Mouse (Mus musculus) liver, embryonic 15.5 days (tissue): ENCODE data around the gene Olfr1293-ps. TPM values are rescaled to one million over a fixed set of nuclear protein-coding genes. Genes with fewer than 3 reads are reported as not detected.

Experiments
- ATAC-seq: fragments of 200-750 bp; cut with Nextera tagmentation; 2 replicates; pipeline ENCODE4 v1.8.0; 2017; ENCODE audit warnings: moderate number of reproducible peaks, mild to moderate bottlenecking, moderate library complexity; ENCODE audit not compliant: insufficient read depth
- H3K27ac ChIP-seq: fragments of 300-500 bp; sonication (generic); replicated peaks from 2 replicates; pipeline ENCODE4 v1.5.1; 2015; ENCODE audit warnings: mild to moderate bottlenecking, inconsistent platforms
- H3K27me3 ChIP-seq: fragments of 300-500 bp; sonication (generic); 2 replicates; pipeline ENCODE4 v1.6.1; 2015; ENCODE audit warnings: mild to moderate bottlenecking, inconsistent platforms
- H3K36me3 ChIP-seq: fragments of 300-500 bp; sonication (generic); replicated peaks from 2 replicates; pipeline ENCODE4 v1.6.1; 2015; ENCODE audit warnings: moderate library complexity, mild to moderate bottlenecking, inconsistent platforms
- H3K4me1 ChIP-seq: fragments of 300-500 bp; sonication (generic); replicated peaks from 2 replicates; pipeline ENCODE4 v1.6.1; 2015; ENCODE audit warnings: inconsistent platforms
- H3K4me2 ChIP-seq: fragments of 300-500 bp; sonication (generic); 2 replicates; pipeline ENCODE4 v1.6.1; 2015; ENCODE audit warnings: moderate library complexity, mild to moderate bottlenecking, inconsistent platforms
- H3K4me3 ChIP-seq: fragments of 300-500 bp; sonication (generic); replicated peaks from 2 replicates; pipeline ENCODE4 v1.5.1; 2015; ENCODE audit warnings: mild to moderate bottlenecking, inconsistent platforms
- H3K9ac ChIP-seq: fragments of 300-500 bp; sonication (generic); 2 replicates; pipeline ENCODE4 v1.6.1; 2015; ENCODE audit warnings: moderate library complexity, mild to moderate bottlenecking, inconsistent platforms
- H3K9me3 ChIP-seq: fragments of 300-500 bp; sonication (generic); replicated peaks from 2 replicates; pipeline ENCODE4 v1.6.1; 2016; ENCODE audit warnings: inconsistent platforms
- WGBS: fragments of 180-500 bp; shearing (Covaris S2); methylation state at CpG from one replicate; pipeline ENCODE4 v1.1.7; 2015; ENCODE audit warnings: mixed read lengths; ENCODE audit not compliant: insufficient replicate concordance; 5-methylcytosine and 5-hydroxymethylcytosine counted together
- polyA plus RNA-seq: library from polyadenylated mRNA; unstranded; fragments of >200 nt; fragmentation: Nextera tagmentation; extraction: Ambion mirVana; gene quantifications from 2 replicates; pipeline ENCODE4 v1.2.1, GENCODE M21; 2015

The Olfr1293-ps gene
- not detected in 2 replicates for polyA plus RNA-seq

DNA sequence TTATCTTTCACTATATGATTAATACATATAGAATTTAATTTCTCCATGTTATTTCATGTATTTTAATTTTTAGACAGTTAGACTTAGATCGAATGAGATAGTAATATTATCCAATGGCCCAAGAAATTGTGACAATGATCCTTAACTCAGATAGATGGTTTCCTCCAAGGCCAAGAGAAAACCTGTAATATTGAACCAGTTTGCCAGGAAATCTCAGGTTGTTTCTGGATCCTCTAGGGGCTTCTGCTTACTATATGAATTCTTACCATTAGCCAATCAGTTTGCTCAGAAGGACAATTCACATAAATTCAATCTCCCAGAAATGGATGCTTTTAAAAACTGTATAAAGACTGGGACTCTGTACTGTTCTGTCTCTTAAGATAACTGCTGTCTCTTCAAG, at the start of gene Olfr1293-ps:
Olfr1293-ps (plus strand) TSS at position 301 of the 400 bp plus-strand sequence.
- Histone ChIP-seq H3K36me3 (no peaks in the 10 kb centered on the region), H3K27ac (no peak within 1 kb of the TSS), H3K9ac (no peak within 1 kb of the TSS), H3K4me3 (no peak within 1 kb of the TSS), H3K4me2 (no peak within 1 kb of the TSS), H3K4me1 (no peaks in the 10 kb centered on the region), H3K27me3 (no peaks in the 10 kb centered on the region), H3K9me3 (0 out of 2 replicates have a peak, but pooled peaks cover 3% of the 10 kb centered on the region)
- 55% methylated on average over 1 of the region's 1 CpGs for WGBS
- no peak for ATAC-seq

DNA sequence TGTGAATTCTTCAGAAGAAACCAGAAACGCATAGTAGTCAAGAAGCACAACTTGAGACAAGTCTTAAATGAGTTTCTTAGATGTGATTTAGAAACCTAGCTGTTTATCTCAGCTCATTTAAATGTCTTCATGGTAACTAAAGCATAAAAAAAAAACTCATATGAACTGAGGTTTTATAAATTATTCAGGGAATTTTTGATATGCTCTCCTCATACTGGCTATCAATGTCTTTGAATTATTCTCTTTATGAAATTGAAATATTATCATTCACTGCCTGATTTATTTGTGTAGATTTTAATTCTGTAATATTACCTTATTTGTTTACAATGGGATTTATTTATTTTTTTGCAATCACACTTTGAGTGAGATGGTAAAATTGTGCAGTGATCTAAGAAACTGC, 44.5 kb upstream of the Olfr1293-ps start, which contains the start of gene Olfr1289:
Olfr1289 (plus strand) TSS at position 301 of the 400 bp plus-strand sequence.
- Histone ChIP-seq H3K36me3 (no peaks in the 10 kb centered on the region), H3K27ac (no peak within 1 kb of the TSS), H3K9ac (no peak within 1 kb of the TSS), H3K9me3 (no peaks in the 10 kb centered on the region), H3K4me3 (no peak within 1 kb of the TSS), H3K27me3 (no peaks in the 10 kb centered on the region), H3K4me2 (no peak within 1 kb of the TSS), H3K4me1 (no peaks in the 10 kb centered on the region)
- WGBS, result 51% methylated on average over 1 of the region's 1 CpGs
- ATAC-seq, result no peak

DNA sequence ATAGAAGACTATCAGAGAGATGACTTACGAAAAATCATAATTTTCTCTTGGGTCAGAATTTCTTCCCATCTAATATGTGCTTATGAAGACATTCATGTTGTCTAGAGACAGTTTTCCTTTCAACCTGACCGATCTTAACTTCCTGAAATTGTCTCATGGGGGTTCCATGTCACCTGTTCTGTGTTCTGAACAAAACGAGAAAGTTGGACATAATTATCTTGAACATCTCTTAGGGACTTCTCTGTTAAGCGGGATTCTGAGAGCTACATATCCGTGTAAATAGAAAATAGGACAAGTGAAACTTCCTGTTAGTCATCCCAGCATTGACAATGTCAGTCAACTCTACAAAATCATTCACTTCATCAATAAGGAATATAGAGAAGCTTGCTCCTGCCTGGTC, 31.3 kb upstream of the Olfr1293-ps start, which contains the start of gene Olfr1290:
Olfr1290 (minus strand) TSS at position 101 of the 400 bp plus-strand sequence.
- H3K4me2 ChIP-seq, result no peak within 1 kb of the TSS
- no peak within 1 kb of the TSS for H3K4me3 ChIP-seq
- ATAC-seq, result no peak
- WGBS, result 54% methylated on average over 5 of the region's 5 CpGs
- no peak within 1 kb of the TSS for H3K27ac ChIP-seq
- H3K4me1 ChIP-seq, result no peaks in the 10 kb centered on the region
- H3K9me3 ChIP-seq, result no peaks in the 10 kb centered on the region
- H3K27me3 ChIP-seq, result no peaks in the 10 kb centered on the region
- no peak within 1 kb of the TSS for H3K9ac ChIP-seq
- H3K36me3 ChIP-seq, result no peaks in the 10 kb centered on the region

DNA sequence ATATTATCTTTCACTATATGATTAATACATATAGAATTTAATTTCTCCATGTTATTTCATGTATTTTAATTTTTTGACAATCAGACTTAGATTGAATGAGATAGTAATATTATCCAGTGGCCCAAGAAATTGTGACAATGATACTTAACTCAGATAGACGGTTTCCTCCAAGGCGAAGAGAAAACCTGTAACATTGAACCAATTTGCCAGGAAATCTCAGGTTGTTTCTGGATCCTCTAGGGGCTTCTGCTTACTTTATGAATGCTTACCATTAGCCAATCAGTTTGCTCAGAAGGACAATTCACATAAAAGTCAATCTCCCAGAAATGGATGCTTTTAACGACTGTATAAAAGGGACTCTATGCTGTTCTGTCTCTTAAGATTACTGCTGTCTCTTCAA, 28.1 kb upstream of the Olfr1293-ps start, which contains the start of gene Olfr1291-ps1:
Olfr1291-ps1 (plus strand) TSS at position 301 of the 400 bp plus-strand sequence.
- no peaks in the 10 kb centered on the region for H3K4me1 ChIP-seq
- WGBS, result 72% methylated on average over 3 of the region's 3 CpGs
- ATAC-seq, result no peak

DNA sequence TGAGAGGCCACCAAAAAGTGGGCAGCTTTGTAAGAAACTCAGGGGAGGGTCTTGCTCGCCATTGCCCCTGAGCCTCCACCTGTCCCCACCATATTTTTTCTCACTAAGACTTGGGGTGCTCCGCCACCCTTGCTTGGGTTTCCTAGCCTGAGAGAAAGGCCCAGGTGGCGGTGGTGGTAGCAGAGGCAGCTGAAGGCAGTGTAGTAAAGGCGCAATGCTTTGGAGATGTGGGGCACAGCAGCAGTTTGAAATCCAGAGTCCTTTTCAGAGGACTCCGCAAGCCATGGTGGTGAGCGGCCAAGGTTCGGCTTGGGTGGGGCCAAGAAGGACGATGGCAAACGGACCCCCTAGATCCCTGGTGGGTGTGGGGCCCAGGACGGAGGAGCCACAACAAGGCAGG, 7.6 kb upstream of the Olfr1293-ps start:
- Histone ChIP-seq H3K4me2 (no peak overlapping the region), H3K27ac (no peak overlapping the region)
- WGBS, result 64% methylated on average over 10 of the region's 10 CpGs

More for the DNA sequence above, 28.1 kb upstream of the Olfr1293-ps start, which contains the start of gene Olfr1291-ps1:
- Histone ChIP-seq H3K36me3 (no peaks in the 10 kb centered on the region), H3K9me3 (no peaks in the 10 kb centered on the region), H3K9ac (no peak within 1 kb of the TSS), H3K4me2 (no peak within 1 kb of the TSS), H3K4me3 (no peak within 1 kb of the TSS), H3K27me3 (no peaks in the 10 kb centered on the region), H3K27ac (no peak within 1 kb of the TSS)

DNA sequence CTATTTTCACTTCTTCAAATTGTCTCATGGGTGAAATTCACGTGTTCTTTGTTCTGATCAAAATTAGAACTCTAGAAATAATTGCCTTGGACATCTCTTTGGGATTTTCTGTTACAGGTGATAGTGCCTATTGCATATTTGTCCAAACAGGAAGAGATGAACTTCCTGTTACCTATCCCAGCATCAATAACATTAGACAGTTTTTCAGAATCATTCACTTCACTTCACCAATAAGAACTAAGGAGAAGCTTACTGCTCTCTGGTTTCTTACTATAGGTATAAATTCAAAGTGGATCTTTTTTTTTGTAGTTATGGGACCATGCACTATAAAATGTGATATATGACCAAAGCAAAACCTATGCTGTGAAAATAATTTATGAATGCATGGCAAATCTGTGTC, 15.2 kb downstream of the Olfr1293-ps start, which contains the start of gene Olfr1294:
Olfr1294 (minus strand) TSS at position 101 of the 400 bp plus-strand sequence.
- 24% methylated on average over 1 of the region's 1 CpGs for WGBS
- H3K27ac ChIP-seq, result no peak within 1 kb of the TSS
- no peak for ATAC-seq

More for the DNA sequence above, 7.6 kb upstream of the Olfr1293-ps start:
- no peaks in the 10 kb centered on the region for H3K9me3 ChIP-seq
- no peak overlapping the region for H3K4me3 ChIP-seq
- H3K27me3 ChIP-seq, result no peaks in the 10 kb centered on the region
- H3K4me1 ChIP-seq, result no peaks in the 10 kb centered on the region
- ATAC-seq, result no peak
- no peak overlapping the region for H3K9ac ChIP-seq
- H3K36me3 ChIP-seq, result no peaks in the 10 kb centered on the region

DNA sequence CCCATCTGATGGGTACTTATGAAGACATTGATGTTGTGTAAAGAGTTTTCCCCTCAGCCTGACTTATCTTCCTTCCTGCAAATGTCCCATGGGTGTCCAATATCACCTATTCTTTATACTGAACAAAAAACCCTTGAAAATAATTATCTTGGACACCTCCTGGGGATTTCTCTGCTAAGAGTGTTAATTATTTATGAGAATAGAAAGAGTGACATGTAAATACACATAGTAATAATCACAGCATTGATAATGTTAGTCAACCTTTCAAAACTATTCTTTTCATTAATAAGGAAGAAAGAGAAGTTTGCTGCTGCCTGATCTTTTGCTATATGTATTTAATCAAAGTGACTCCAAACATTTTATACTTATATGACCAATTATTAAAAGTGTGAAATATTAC, 44.6 kb downstream of the Olfr1293-ps start, which contains the start of gene Olfr1295:
Olfr1295 (minus strand) TSS at position 101 of the 400 bp plus-strand sequence.
- Histone ChIP-seq H3K4me3 (no peak within 1 kb of the TSS), H3K9me3 (no peaks in the 10 kb centered on the region), H3K27ac (no peak within 1 kb of the TSS), H3K4me2 (no peak within 1 kb of the TSS), H3K4me1 (no peaks in the 10 kb centered on the region), H3K36me3 (no peaks in the 10 kb centered on the region), H3K9ac (no peak within 1 kb of the TSS), H3K27me3 (no peaks in the 10 kb centered on the region)
- no peak for ATAC-seq

More for the DNA sequence above, 15.2 kb downstream of the Olfr1293-ps start, which contains the start of gene Olfr1294:
- Histone ChIP-seq H3K36me3 (no peaks in the 10 kb centered on the region), H3K4me1 (no peaks in the 10 kb centered on the region), H3K9ac (no peak within 1 kb of the TSS), H3K4me3 (no peak within 1 kb of the TSS), H3K9me3 (no peaks in the 10 kb centered on the region), H3K27me3 (no peaks in the 10 kb centered on the region), H3K4me2 (no peak within 1 kb of the TSS)

Other genes with a start within 250 kb of the Olfr1293-ps start
- not detected in 2 replicates for gene Olfr1278, start 235.1 kb upstream of the Olfr1293-ps start, polyA plus RNA-seq
- not detected in 2 replicates for gene Olfr1279, start 224.6 kb upstream of the Olfr1293-ps start, polyA plus RNA-seq
- not detected in 2 replicates for gene Olfr1280, start 211.2 kb upstream of the Olfr1293-ps start, polyA plus RNA-seq
- not detected in 2 replicates for gene Olfr1281, start 198.7 kb upstream of the Olfr1293-ps start, polyA plus RNA-seq
- gene Olfr1282, start 189.1 kb upstream of the Olfr1293-ps start, polyA plus RNA-seq, result not detected in 2 replicates
- gene Olfr1283, start 158.4 kb upstream of the Olfr1293-ps start, polyA plus RNA-seq, result not detected in 2 replicates
- not detected in 2 replicates for gene Olfr1284, start 149.7 kb upstream of the Olfr1293-ps start, polyA plus RNA-seq
- gene Olfr1286, start 102.1 kb upstream of the Olfr1293-ps start, polyA plus RNA-seq, result not detected in 2 replicates
- not detected in 2 replicates for gene Olfr1287, start 76.1 kb upstream of the Olfr1293-ps start, polyA plus RNA-seq
- not detected in 2 replicates for gene Olfr1288, start 51.1 kb upstream of the Olfr1293-ps start, polyA plus RNA-seq
- gene Olfr1289, start 44.4 kb upstream of the Olfr1293-ps start, polyA plus RNA-seq, result not detected in 2 replicates
- gene Olfr1290, start 31.4 kb upstream of the Olfr1293-ps start, polyA plus RNA-seq, result not detected in 2 replicates
- gene Olfr1291-ps1, start 28.0 kb upstream of the Olfr1293-ps start, polyA plus RNA-seq, result not detected in 2 replicates
- gene Olfr1294, start 15.1 kb downstream of the Olfr1293-ps start, polyA plus RNA-seq, result not detected in 2 replicates
- not detected in 2 replicates for gene Olfr1295, start 44.5 kb downstream of the Olfr1293-ps start, polyA plus RNA-seq
- not detected in 2 replicates for gene Olfr1297, start 101.3 kb downstream of the Olfr1293-ps start, polyA plus RNA-seq
- not detected in 2 replicates for gene Olfr1298, start 124.0 kb downstream of the Olfr1293-ps start, polyA plus RNA-seq
- not detected in 2 replicates for gene Olfr1299, start 136.2 kb downstream of the Olfr1293-ps start, polyA plus RNA-seq
- not detected in 2 replicates for gene Olfr1301, start 225.8 kb downstream of the Olfr1293-ps start, polyA plus RNA-seq